Mouse (Mus musculus) limb, embryonic 13.5 days (tissue): ENCODE measurements around the gene Klhl22. TPM values are rescaled to one million over a fixed set of nuclear protein-coding genes. Genes with fewer than 3 reads are reported as not detected.

Source experiments
- ATAC-seq: fragments of 200-750 bp; cut with Nextera tagmentation; 2 replicates; pipeline ENCODE4 v1.8.0; 2017; ENCODE audit warnings: low read depth, moderate number of reproducible peaks, moderate TSS enrichment; ENCODE audit not compliant: low FRiP score
- H3K27ac ChIP-seq: fragments of 300-500 bp; sonication (generic); 2 replicates; pipeline ENCODE4 v1.5.1; 2015; ENCODE audit warnings: inconsistent platforms, mild to moderate bottlenecking, moderate library complexity
- H3K27me3 ChIP-seq: fragments of 300-500 bp; sonication (generic); 2 replicates; pipeline ENCODE4 v1.6.1; 2015; ENCODE audit warnings: mild to moderate bottlenecking, inconsistent platforms
- H3K36me3 ChIP-seq: fragments of 300-500 bp; sonication (generic); 2 replicates; pipeline ENCODE4 v1.6.1; 2015; ENCODE audit warnings: inconsistent platforms, mild to moderate bottlenecking, moderate library complexity
- H3K4me1 ChIP-seq: fragments of 300-500 bp; sonication (generic); 2 replicates; pipeline ENCODE4 v1.6.1; 2015; ENCODE audit warnings: inconsistent platforms
- H3K4me2 ChIP-seq: fragments of 300-500 bp; sonication (generic); replicated peaks from 2 replicates; pipeline ENCODE4 v1.6.1; 2015; ENCODE audit warnings: inconsistent platforms, mild to moderate bottlenecking, moderate library complexity
- H3K4me3 ChIP-seq: fragments of 300-500 bp; sonication (generic); 2 replicates; pipeline ENCODE4 v1.5.1; 2015; ENCODE audit warnings: moderate library complexity, mild to moderate bottlenecking, inconsistent platforms
- H3K9ac ChIP-seq: fragments of 300-500 bp; sonication (generic); 2 replicates; pipeline ENCODE4 v1.6.1; 2015; ENCODE audit warnings: mild to moderate bottlenecking, inconsistent platforms
- H3K9me3 ChIP-seq: fragments of 300-500 bp; sonication (generic); 2 replicates; pipeline ENCODE4 v1.6.1; 2016; ENCODE audit warnings: inconsistent platforms
- WGBS: fragments of 180-500 bp; shearing (Covaris S2); methylation state at CpG from one replicate; pipeline ENCODE4 v1.1.7; 2015; 5-methylcytosine and 5-hydroxymethylcytosine counted together
- polyA plus RNA-seq: library from polyadenylated mRNA; unstranded; fragments of >200 nt; fragmentation: Nextera tagmentation; extraction: Ambion mirVana; gene quantifications from 2 replicates; pipeline ENCODE4 v1.2.1, GENCODE M21; 2015

Gene Klhl22
- polyA plus RNA-seq, 1 experiment from 2014 or later: 106 TPM

GRCm38 (mm10) chr16:17759813-17760321 lies 449 bp downstream of the Klhl22 start:
- ATAC-seq: no peak; the same call in 1 of the 2 replicates
- Histone ChIP-seq H3K4me2 (peak overlapping the region; percentile 89), H3K36me3 (peaks cover 19% of the 10 kb centered on the region), H3K27me3 (no peaks in the 10 kb centered on the region), H3K27ac (peak overlapping the region; percentile 73; the same call in 1 of the 2 replicates), H3K9ac (peak overlapping the region; percentile 96), H3K9me3 (no peaks in the 10 kb centered on the region), H3K4me1 (peaks cover 38% of the 10 kb centered on the region), H3K4me3 (peak overlapping the region; percentile 77)
- WGBS: under 1% methylated on average over 53 of the region's 54 CpGs

DNA sequence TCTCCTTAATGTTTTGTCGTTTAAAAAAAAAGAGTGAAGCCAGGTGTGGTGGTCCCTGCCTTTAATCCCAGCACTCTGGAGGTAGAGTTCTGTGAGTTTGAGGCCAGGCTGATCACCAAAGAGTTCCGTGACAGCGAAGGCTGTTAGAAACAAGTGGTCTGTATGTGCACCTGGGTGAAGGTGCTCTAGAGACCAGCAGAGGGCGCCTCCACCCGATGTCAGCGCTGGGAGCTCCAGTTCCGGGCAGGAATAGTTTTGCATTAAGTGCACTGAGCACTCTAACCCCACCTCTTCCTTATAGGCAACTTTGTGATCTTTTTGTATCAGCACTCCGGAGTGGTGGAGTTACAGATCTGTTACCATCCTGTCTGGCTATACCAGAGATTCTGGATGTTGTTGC lies 1.2 kb downstream of the Klhl22 start:
- no peak overlapping the region for H3K27ac ChIP-seq
- no peaks in the 10 kb centered on the region for H3K9me3 ChIP-seq
- peak overlapping the region; percentile 96; the same call in 1 of the 2 replicates for H3K9ac ChIP-seq
- peaks cover 26% of the 10 kb centered on the region for H3K36me3 ChIP-seq
- H3K4me1 ChIP-seq: peaks cover 44% of the 10 kb centered on the region
- peak overlapping the region; percentile 77 for H3K4me3 ChIP-seq
- no peaks in the 10 kb centered on the region for H3K27me3 ChIP-seq
- WGBS: 34% methylated on average over 8 of the region's 8 CpGs
- ATAC-seq: no peak
- H3K4me2 ChIP-seq: peak overlapping the region; percentile 89

- Histone ChIP-seq H3K27ac (no peak overlapping the region), H3K9me3 (no peaks in the 10 kb centered on the region), H3K27me3 (no peaks in the 10 kb centered on the region), H3K36me3 (peaks cover 31% of the 10 kb centered on the region), H3K4me1 (peaks cover 45% of the 10 kb centered on the region), H3K4me3 (peak overlapping the region; percentile 77; the same call in 1 of the 2 replicates), H3K9ac (no peak overlapping the region), H3K4me2 (peak overlapping the region; percentile 89)
- no peak for ATAC-seq
- WGBS: 37% methylated on average over 1 of the region's 1 CpGs
Observed at GRCm38 (mm10) chr16:17761074-17761473, 1.7 kb downstream of the Klhl22 start.

- no peak overlapping the region for H3K27ac ChIP-seq
- no peaks in the 10 kb centered on the region for H3K9me3 ChIP-seq
- ATAC-seq: no peak
- no peak overlapping the region for H3K9ac ChIP-seq
- no peaks in the 10 kb centered on the region for H3K27me3 ChIP-seq
- H3K36me3 ChIP-seq: peaks cover 57% of the 10 kb centered on the region
- 88% methylated on average over 4 of the region's 4 CpGs for WGBS
- H3K4me1 ChIP-seq: peaks cover 39% of the 10 kb centered on the region
- H3K4me3 ChIP-seq: no peak overlapping the region
- H3K4me2 ChIP-seq: no peak overlapping the region
Observed at GRCm38 (mm10) chr16:17764108-17764511, 4.7 kb downstream of the Klhl22 start.

DNA sequence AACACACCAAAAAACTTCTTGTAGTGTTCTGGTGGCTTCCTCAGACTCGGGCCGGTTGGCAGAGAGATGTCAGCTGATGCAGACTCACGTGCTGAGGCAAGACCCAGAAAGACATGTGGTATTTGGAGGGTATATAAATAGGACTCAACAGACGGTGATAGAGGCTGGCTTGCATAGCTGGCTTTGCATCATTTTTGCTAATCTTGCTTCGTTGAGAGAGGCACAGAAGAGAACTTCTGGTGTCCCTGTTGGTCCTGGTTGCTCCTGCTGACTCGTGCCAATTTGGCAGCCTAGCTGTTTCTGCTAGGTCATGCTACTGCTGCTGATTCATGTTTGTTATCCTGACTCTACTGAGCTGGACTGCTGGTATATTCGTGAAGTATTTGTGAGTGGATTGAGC lies 9.4 kb downstream of the Klhl22 start:
- H3K4me2 ChIP-seq: no peak overlapping the region
- no peak overlapping the region for H3K4me3 ChIP-seq
- H3K9me3 ChIP-seq: no peaks in the 10 kb centered on the region
- no peak overlapping the region for H3K9ac ChIP-seq
- no peak for ATAC-seq
- H3K27me3 ChIP-seq: no peaks in the 10 kb centered on the region
- 84% methylated on average over 7 of the region's 7 CpGs for whole genome bisulfite sequencing
- peaks cover 15% of the 10 kb centered on the region for H3K4me1 ChIP-seq
- H3K36me3 ChIP-seq: peaks cover 77% of the 10 kb centered on the region
- H3K27ac ChIP-seq: no peak overlapping the region

DNA sequence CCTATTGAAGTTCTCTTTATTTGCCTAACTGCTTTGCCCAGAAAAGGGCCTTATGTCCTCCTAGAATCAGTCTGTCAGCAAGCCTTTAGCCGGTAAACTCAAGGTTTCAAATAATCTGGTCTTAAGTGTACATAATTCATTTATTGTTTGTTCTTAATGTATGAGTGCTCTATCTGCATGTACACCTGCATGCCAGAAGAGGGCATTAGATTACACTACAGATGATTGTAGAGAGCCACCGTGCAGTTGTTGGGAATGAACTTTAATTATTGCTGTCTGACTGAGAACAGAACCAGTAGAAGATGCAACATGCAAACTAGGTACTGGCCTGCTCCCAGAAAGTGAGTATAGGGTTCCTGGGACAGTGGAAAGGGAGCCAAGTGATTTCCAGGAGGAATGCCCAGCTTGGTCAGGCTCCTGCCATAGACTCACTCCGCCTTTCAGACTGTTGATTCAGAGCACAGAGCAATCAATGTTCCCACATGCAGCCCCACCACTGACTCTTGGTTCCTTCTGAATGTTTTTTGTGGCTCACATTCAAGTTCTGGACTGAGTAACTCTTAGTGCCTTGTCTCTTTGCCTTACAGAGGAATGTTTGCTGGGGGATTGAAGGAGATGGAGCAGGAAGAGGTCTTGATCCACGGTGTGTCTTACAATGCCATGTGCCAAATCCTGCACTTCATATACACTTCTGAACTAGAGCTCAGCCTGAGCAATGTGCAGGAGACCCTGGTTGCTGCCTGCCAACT lies 11.9 kb downstream of the Klhl22 start:
- 75% methylated on average over 4 of the region's 4 CpGs for WGBS
- Histone ChIP-seq H3K27me3 (no peaks in the 10 kb centered on the region), H3K36me3 (peaks cover 77% of the 10 kb centered on the region), H3K9ac (no peak overlapping the region), H3K4me3 (no peak overlapping the region), H3K4me2 (no peak overlapping the region), H3K9me3 (no peaks in the 10 kb centered on the region), H3K4me1 (no peaks in the 10 kb centered on the region), H3K27ac (no peak overlapping the region)
- ATAC-seq: no peak

DNA sequence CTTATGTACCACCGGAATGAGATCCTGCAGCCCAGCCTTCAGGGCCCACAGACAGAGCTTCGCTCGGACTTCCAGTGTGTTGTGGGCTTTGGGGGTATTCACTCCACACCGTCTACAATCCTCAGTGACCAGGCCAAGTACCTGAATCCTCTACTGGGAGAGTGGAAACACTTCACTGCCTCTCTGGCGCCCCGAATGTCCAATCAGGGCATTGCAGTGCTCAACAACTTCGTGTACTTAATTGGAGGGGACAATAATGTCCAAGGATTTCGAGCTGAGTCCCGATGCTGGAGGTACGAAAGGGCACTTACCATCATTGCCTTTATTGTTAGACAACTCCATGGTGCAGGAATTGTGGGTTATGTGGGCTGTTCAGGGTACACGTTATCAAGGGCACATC lies 17.4 kb downstream of the Klhl22 start:
- no peak overlapping the region for H3K4me3 ChIP-seq
- H3K4me1 ChIP-seq: no peaks in the 10 kb centered on the region
- H3K9me3 ChIP-seq: no peaks in the 10 kb centered on the region
- H3K27ac ChIP-seq: no peak overlapping the region
- WGBS: 68% methylated on average over 11 of the region's 11 CpGs
- no peaks in the 10 kb centered on the region for H3K27me3 ChIP-seq
- H3K4me2 ChIP-seq: no peak overlapping the region
- peaks cover 86% of the 10 kb centered on the region for H3K36me3 ChIP-seq
- no peak overlapping the region for H3K9ac ChIP-seq
- ATAC-seq: no peak

- Histone ChIP-seq H3K27me3 (no peaks in the 10 kb centered on the region), H3K4me1 (no peaks in the 10 kb centered on the region), H3K27ac (no peak overlapping the region), H3K9me3 (no peaks in the 10 kb centered on the region), H3K4me3 (no peak overlapping the region), H3K4me2 (no peak overlapping the region), H3K36me3 (peaks cover 90% of the 10 kb centered on the region), H3K9ac (no peak overlapping the region)
- no peak for ATAC-seq
- 69% methylated on average over 4 of the region's 4 CpGs for WGBS
Observed at GRCm38 (mm10) chr16:17778223-17778622, 18.8 kb downstream of the Klhl22 start.

DNA sequence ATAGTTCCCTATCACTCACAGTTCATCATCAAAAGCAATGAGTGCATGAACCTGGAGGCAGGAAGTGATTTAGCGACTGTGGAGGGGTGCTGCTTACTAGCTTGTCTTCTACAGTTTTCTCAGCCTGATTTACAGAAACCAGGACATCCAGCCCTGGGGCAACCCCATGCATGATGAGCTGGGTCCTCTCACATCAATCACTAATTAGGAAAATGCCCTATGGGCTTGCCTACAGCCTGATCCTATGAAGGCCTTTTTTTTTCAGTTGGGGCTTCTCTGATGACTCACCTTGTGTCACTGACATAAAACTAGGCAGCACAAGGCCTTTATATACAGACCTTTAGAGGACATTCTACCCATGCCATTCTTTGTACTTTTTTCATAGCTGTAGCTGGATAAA lies 20.3 kb downstream of the Klhl22 start:
- Histone ChIP-seq H3K4me2 (no peak overlapping the region), H3K4me1 (no peaks in the 10 kb centered on the region), H3K27me3 (no peaks in the 10 kb centered on the region), H3K9me3 (no peaks in the 10 kb centered on the region), H3K4me3 (no peak overlapping the region), H3K27ac (no peak overlapping the region), H3K9ac (no peak overlapping the region), H3K36me3 (peaks cover 94% of the 10 kb centered on the region)
- 78% methylated on average over 1 of the region's 1 CpGs for whole genome bisulfite sequencing
- no peak for ATAC-seq

DNA sequence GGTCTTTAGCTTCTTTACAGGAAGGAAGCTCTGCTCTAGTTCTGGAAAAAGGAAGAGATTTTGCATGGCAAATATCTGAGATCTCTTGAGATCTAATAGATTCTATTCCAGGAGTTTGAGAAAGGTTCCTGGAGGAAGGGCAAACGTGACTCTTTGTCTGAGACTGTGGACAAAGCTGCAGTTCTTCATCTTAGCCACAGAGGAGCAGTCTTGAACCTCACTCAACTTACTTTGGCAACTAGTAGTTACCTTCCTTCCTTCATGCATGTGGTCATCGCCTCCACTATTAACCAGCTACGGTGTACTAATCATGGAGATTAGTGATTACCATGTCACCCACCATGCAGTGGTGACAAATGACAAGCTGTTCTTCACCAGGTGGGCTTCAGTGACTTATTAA lies 25.9 kb downstream of the Klhl22 start:
- no peaks in the 10 kb centered on the region for H3K4me1 ChIP-seq
- H3K27me3 ChIP-seq: no peaks in the 10 kb centered on the region
- no peaks in the 10 kb centered on the region for H3K9me3 ChIP-seq
- no peak overlapping the region for H3K4me2 ChIP-seq
- no peak overlapping the region for H3K27ac ChIP-seq
- no peak overlapping the region for H3K9ac ChIP-seq
- peaks cover 95% of the 10 kb centered on the region for H3K36me3 ChIP-seq
- no peak for ATAC-seq
- WGBS: 51% methylated on average over 3 of the region's 3 CpGs
- no peak overlapping the region for H3K4me3 ChIP-seq

- Histone ChIP-seq H3K4me1 (peaks cover 19% of the 10 kb centered on the region), H3K36me3 (peaks cover 65% of the 10 kb centered on the region), H3K4me3 (no peak overlapping the region), H3K9ac (no peak overlapping the region; the same call in 1 of the 2 replicates), H3K27ac (no peak overlapping the region), H3K27me3 (no peaks in the 10 kb centered on the region), H3K4me2 (no peak overlapping the region), H3K9me3 (no peaks in the 10 kb centered on the region)
- WGBS: 46% methylated on average over 3 of the region's 3 CpGs
- no peak for ATAC-seq
Observed at GRCm38 (mm10) chr16:17792728-17793127, 33.3 kb downstream of the Klhl22 start.

DNA sequence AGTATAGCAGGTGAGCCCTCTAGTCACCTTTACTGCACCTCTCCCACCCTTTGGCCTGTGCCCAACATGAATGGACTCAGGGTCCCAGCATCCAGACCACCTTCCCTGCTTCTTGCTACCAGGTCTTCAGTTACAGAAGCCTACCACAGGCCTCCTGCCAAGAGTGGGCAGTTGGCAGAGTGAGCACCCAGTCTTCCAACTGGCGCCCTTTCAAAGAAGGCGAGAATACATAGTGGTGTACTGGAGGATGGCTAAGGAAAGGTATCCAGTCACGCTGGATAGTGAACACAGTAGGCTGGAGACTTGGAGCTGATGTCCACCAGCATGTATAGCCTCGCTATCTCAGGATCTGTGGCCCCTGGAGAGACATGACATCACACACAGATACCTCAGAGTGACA lies 34.6 kb downstream of the Klhl22 start:
- Histone ChIP-seq H3K27ac (no peak overlapping the region), H3K4me3 (no peak overlapping the region), H3K4me2 (no peak overlapping the region), H3K36me3 (peaks cover 54% of the 10 kb centered on the region), H3K27me3 (0 out of 2 replicates have a peak, but pooled peaks cover under 1% of the 10 kb centered on the region), H3K9me3 (no peaks in the 10 kb centered on the region), H3K4me1 (peaks cover 24% of the 10 kb centered on the region), H3K9ac (no peak overlapping the region)
- WGBS: 94% methylated on average over 4 of the region's 4 CpGs
- ATAC-seq: no peak
